Mouse (Mus musculus) frontal cortex, postnatal 14 days (tissue): ENCODE data around the gene Dmbt1.
"Not testable (repeated sequence)": the region's sequence is repeated elsewhere in the genome, so short reads cannot be mapped to it uniquely, and the experiment has no call there.

Experiments used
- DNase-seq, 2 experiments: peaks; one replicate each; pipeline ENCODE4 v3.0.0; 2022; ENCODE audit warnings: low spot score in 2 of 2

The Dmbt1 gene

DNA sequence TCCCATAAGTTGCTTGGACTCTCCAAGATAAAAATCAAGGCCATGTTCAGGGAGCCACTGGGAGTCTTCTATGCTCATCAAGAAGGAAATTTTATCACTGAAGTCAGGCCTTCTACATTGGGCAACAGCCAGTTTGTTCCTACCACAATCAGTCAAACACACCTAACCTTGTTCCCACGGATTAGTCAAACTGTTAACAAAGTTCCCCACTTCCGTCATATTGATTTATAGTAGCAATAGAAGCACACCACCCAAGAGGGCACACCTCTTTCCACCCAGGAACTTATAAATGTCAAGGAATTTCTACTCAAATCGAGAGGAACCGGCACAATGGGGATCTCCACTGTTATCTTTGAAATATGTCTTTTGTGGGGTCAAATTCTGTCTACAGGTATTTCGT is at the start of gene Dmbt1:
Dmbt1 (plus strand) TSS at position 299 of the 400 bp plus-strand sequence.
- DNase-seq: no peak

DNA sequence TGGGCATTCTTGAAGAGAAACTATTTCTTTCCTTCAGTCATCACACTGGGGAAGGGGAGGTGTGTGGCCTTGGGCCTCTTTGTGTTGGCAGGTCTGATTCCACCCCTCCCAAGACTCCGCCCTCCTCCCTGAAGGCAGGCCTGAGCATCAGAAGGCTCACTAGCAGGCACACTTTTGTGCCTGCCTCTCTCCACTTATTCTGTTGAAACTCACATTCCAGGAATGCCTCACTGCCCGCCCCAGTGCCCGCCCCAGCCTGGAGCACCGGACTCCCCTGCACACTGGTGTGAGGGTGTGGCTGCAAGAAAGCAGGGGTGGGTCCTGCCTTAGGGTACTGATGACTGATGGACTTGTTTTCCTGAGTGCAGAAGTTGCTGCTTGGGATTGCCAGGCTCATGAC is 49.5 kb upstream of the Dmbt1 start:
- DNase-seq: no peak

DNA sequence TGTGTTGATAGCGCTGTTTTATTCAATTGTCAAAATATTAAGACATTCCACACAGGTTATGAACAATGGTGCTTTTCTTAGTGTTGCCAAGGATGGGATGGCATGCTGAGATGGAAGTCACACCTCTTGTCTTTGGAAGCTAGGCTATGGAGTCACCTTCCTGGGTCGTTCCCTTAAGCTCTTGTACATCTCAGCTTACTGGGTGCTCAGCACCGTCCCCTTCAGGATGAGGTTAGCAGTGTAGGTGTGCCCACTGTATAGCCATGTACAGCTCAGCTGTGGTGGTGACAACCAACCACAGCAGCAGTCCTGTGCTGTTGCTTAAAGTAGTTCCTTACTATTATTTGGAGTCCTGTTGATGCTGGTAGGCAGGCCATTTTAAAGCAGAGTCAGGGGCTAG is 49.0 kb upstream of the Dmbt1 start:
- no peak for DNase-seq

DNA sequence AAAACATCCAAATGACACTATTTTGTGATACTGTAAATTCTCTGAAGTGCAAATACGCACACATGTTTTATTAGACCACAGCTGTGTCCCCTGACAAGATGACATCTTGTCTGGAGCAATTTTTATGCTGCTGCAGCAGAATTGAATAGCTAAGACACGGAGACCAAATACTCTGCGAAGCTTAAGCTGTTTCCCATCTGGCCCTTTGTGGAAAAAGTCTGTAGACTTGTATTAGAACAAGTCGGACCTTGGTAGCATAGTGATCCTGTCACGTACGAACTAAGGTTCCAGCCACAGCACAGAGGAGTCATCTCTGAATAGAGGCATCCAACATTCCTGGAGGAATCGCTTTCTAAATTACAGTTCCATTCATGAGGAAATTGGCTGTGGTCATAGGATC is 47.6 kb upstream of the Dmbt1 start:
- DNase-seq: no peak

DNA sequence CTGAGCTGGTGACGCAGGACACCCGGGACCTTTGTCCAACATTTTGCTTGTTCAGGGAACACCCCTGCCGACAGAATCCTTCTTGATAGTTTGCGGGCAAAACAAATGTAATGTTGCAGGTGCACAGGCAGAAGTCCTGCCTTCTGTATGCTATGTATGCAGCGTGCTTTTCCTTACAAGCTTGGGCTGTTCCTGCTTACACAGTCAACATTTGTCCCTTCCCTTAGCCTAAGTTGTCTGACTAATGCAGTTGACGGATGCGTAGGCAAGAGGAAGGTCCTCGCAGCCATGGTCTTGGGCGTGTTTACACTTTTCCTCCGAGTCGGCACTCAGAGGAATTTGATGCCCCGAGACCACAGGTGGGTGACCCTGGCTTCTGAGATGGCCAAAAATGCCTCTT is 46.7 kb upstream of the Dmbt1 start:
- DNase-seq: no peak

DNA sequence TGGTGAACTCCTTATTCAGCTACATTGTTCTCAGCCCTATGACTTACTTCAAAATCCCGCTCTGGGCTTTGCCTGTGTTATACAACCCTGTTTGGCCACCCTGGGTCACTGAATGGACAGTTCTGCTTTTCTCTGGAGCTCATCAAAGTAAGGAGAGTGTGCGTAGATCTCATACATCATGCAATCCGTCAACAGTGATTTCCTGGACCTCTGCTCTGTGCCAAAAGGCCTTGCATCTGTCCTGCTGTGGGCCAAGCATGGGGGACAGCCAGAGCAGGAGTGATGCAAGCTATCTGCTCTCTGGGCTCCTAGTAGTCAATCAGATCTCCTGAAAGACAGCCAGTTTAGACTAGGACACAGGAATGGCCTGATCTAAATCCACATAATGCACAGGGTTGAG is 46.1 kb upstream of the Dmbt1 start:
- DNase-seq: no peak

DNA sequence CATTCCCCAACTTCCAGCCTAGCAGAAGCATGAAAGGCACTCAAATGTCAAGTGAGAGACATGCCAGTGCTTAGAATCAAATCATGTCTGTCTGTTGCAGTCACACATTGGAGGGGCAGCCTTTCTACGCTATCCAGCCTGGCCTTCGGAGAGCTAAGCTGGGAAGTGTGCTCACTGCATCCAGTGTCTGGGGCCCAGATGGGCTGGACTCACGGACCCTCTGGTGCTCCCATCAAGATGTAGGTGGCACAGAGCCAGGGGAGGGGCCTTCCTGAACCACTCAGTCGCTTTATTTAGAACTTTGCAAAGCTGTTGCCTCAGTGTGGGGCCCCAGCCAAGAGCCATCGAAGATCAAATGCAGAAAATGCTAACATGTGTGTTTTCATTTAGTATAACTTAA is 43.7 kb upstream of the Dmbt1 start:
- no peak for DNase-seq

DNA sequence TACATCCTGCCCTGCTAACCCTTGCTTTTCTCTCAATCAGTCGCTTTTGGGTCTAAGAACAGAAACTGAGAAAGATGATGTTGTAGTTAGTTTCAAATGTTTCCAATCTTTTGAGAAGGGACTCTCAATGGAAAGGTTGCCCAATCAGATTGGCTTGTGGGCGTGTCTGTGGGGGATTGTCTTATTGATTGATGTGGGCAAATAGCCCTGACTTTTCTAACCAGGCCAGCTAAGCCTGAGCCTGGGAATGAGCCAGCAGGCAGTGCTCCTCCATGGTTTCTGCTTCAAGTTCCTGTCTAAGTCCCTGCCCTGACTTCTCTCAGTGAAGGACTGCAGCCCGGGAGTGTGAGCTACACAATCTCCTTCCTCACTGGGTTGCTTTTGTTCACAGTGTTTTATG is 42.5 kb upstream of the Dmbt1 start:
- DNase-seq: no peak

DNA sequence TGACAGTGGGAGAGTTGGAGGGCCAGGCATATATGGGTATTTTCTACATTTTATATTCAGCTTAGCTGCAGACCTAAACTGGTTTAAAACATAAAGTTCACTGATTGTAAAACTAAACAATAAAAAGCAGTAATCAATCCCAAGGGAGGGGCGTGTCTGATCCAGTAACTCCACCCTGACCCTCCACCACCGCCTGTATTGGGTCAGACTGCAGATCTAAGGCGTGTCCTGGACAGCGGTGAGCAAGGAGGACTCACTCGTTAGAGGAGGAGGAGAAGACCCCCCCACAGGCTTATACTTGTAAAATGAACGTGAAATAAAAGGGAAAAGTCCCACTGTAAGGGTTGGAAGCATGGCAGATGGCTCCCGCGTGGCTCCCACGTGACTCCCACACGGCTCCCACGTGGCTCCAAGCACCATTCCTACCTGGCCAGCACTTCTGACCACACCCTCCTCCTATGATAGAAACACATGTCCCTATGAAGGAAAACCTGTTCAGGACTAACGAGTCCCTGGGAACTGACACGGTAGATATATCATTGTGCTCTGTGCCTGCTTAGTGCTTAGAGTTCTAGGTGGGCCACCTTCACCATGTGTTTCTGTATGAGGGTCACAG is 40.6 kb upstream of the Dmbt1 start:
- no peak for DNase-seq

DNA sequence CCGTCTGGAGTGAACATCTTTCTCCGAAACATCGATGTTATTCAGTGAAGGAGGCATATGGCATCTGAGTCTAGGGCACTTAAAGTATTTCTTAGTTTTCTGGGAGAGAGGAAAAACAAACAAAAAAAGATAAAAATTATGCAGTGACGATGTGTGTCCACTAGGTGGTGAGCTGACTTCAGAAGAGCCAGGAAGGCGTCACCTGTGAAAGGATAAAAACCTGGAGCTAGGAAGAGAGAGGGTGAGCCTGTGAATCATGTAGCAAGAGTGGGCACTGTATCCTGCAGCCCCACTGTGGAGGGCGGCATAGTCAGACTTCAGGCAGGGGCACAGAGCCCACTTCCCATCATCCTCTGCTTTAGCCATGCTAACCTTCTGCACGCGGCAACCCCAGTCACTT is 37.9 kb upstream of the Dmbt1 start:
- DNase-seq: no peak

DNA sequence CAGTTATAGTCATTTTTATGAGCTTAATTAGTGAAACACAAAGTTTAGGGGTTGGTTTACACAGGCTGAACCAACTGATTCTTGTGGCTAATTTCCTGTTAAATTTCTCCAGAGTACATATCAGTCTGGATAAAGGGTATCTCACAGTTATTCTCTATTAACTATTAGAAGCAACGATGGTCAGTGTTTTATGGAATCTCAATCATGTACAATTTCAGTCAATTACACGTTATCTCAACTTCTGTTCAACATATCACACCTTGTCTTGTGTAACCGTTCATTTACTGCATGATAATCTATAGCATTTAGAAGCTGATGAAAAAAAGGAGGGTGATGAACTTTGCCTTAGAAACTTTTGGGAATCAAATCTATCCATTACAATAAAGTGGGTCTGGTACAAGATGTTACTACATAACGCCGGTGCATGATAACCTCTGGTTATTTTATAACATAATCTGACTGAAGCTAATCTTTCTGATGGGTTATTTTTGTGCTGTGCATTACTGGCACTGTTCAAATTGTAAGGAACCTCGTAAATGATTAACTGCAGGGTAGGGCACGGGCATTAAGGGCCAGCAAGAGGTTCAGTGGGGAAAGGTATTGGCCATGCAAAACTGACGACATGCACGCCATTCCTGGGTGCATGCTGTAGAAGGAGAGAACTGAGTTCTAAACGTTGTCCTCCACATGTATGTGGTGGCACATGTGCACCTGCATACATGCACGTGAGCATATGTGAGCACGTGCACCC is 29.7 kb upstream of the Dmbt1 start:
- no peak for DNase-seq

DNA sequence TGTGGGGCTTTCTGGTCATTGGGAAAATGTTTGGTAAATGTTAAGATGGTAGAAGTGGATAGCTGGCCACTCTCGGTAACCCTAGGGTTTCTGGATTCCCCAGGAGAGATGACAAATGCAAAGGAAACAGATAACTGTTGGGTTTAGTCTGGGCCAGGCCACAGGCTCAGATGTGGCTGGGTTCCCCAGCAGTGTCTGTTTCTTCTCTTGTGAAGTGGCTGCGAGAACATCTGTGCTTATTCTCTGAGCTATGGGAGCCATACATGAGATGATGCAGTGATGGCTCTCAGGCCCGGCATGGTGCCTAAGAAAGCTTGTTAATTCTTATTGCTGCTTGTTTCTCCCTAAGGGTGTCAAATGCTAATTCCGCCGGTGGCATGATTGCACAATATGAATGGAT is 27.8 kb upstream of the Dmbt1 start:
- no peak for DNase-seq

DNA sequence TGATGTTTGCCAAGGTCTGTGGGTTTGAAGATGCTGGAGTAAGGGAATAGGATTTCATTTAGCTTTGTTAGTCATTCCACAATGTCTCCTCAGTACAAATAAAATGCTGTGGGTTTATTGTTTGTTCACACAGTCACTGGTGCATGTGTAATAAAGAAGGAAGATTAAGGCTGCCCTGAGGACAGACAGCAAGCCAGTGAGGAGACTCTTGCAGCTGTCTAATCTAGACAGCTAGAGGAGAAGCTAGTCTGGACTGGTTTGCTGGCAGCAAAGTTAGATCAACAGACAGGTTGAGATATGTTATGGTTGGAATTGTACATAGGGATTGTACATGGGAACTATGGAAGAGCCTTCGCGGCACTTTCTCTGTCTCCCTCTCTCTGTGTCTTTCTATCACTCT is 24.6 kb upstream of the Dmbt1 start:
- no peak for DNase-seq

DNA sequence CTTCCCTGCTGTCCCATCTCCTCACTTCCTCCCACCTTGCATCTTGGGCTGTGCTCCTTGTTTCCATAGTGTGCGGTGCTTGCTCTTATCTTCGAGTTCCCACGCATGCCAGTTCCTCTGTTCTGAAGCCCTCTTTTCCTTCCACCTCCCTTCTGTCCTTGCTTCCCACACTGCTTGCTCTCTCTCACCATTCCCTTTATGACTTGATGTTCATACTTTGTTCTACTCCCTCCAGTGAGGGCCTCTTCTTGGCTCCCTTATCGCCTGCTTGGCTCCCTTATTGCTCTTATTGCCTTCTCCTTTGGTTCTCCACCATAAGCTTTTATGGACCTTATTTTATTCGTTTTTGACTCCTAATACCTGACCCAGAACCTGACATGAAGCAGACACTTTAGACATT is 22.7 kb upstream of the Dmbt1 start:
- no peak for DNase-seq

DNA sequence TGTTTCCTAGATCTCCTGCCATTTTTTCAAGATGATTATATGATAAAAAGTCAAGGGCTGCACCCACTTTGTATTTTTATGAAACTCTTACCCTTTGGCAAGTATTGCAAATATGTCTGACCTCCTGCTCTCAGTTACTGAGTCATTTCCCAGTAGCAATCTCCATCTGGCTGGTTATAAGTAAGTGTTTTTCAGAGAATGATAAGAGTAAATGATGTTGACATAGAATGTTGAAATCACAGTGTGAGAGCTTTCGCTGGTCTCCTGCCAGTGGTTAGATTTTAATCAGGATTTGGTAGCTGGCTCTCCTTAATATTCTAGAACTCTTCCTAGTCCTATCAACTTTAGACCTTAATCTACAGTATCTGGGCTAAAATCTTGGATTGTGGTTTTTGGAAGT is 20.0 kb upstream of the Dmbt1 start:
- no peak for DNase-seq

DNA sequence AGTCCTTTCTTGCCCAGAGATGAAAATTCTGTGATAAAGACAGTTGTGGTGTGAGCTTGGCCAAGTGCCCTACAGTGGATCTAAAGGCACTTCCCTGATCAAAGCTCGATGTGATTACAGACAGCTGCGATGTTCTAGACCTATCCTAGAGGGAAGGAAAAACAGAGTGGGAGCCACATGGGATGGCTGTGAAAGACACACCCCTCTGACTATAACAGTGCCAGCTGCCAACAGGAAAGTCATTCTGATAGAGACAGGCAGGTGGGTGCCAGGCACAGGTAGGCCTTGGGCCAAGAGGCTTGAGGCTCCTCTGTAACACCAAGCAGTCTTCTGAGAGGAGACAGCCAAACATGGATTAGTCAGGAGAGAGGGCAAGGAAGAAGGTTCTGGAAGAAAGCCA is 12.7 kb upstream of the Dmbt1 start:
- DNase-seq: no peak

DNA sequence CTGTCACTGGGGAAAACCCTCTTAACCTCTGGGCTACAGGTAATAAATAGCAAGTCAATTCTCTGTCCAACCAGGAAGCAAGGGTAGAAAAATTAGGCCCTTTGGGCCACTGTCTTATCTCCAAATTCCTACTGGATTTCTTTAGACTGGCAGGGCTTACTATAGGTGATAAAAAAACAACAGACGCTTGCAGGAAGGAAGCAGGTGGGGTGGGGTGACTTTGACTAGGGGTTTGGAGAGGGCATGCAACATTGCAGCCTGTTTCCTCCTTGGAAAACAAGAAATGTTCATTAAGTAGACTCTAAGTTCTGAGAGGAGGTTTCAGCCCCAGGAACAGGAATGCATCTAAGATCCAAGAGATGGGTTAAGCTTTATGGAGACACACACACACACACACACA is 7.0 kb upstream of the Dmbt1 start:
- no peak for DNase-seq

DNA sequence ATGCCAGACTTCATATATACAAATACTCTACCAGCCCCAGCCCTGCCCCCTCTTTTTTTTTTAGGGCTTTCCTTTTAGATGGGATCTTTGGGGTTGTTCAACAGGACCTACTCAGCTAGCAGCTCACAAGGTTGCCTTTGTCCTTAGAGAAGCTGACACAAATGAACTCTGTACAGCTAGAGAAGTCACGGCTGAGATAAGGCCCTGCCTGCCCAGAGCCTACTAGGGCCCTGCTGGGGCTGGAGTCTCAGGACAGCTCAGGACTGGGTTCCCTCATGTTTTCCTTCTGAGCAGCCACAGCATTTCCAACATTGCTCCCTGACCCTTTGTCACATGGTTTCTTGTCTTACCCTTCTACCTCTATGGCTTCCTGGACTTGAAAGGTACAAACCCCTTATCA is 4.3 kb upstream of the Dmbt1 start:
- DNase-seq: no peak

DNA sequence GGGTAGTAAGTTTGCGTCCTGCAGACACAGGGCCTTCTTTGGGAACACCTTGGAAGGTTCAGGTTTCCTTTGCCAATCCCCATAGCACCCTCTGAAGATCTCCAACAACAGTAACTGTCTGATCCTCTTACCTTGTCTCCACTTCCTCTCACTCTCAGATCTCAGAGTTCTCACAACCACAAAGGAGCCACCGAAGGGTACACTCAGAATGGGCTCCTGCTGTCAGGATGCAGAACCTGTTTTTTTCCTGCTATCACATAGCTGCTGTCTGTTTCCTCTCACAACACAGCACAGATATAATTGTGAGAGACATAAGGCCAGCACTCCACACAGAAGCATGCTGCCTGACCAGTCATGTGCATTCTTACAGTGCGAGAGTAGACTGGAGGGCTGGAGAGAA is 4.5 kb downstream of the Dmbt1 start:
- no peak for DNase-seq

DNA sequence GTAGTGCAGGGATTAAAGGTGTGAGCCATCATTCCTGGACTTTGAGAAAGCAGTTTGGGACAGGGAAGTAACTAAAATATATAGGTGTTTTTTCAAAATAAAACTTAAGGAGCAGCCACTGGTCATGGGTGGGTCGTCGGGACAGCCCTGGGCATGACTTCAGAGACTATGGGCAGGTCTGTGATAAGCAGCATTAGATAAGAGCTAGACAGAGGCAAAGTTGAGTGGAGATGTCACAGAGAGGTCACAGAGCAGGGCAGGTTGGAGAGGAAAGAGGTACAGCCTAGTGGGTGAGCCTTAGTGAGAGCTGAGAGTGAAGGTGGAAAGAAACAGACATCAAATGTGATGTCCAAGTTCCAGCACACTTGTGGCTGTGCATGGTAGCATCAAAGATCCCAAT is 5.2 kb downstream of the Dmbt1 start:
- DNase-seq: no peak

DNA sequence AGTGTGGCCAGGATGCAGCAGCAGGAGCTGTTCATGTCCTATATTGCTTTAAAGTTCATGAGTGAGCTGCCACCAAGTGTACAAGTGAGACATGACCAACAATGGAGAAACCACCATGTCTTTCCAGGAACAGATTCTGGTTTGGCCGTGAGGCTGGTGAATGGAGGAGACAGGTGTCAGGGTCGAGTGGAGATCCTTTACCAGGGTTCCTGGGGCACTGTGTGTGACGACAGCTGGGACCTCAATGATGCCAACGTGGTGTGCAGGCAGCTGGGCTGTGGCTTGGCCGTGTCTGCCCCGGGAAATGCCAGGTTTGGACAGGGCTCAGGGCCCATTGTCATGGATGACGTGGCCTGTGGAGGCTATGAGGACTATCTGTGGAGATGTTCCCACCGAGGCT is 8.9 kb downstream of the Dmbt1 start:
- not testable (repeated sequence) for DNase-seq

DNA sequence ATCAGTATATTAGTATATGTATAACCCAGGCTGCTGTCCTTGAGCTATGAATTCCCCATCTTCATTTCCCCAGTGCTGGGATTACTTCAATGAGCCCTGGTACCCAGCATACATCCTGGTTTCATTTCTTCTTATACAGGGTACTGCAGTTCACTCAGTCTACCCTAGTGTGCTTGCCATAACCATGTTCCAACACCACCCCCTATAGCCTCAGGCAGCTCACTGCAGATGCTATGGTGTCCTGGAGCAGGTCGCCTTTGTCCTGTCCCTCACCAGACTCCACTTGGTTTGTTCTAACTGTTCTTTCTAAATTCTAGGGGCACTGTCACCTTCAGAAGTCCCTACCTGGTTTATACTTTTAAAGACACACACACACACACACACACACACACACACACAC is 10.8 kb downstream of the Dmbt1 start:
- no peak for DNase-seq

DNA sequence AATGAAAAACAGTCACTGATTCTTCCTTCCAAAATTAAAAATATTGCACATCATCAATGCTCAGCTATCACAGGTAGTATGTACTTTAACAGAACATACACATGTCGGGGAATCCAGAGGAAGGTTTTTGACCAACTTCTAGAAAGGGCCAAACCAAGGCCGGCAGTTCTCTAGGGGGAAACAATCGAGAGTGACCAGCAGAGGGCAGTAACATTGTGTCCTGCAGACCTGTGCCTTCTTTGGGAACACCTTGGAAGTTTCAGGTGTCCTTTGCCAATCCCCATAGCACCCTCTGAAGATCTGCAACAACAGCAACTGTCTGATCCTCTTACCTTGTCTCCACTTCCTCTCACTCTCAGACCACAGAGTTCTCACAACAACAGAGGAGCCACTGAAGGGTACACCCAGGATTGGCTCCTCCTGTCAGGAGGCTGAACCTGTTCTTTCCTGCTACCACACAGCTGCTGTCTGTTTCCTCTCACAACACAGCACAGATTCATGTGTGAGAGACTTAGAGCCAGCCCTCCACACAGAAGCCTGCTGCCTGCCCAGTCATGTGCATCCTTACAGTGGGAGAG is 13.5 kb downstream of the Dmbt1 start:
- DNase-seq: not testable (repeated sequence)

DNA sequence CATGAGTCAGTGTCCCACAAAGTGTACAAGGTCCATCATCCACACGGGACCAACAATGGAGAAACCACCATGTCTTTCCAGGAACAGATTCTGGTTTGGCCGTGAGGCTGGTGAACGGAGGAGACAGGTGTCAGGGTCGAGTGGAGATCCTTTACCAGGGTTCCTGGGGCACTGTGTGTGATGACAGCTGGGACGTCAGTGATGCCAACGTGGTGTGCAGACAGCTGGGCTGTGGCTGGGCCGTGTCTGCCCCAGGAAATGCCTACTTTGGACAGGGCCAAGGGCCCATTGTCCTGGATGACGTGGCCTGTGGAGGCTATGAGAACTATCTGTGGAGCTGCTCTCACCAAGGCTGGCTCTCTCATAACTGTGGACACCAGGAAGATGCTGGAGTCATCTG is 18.0 kb downstream of the Dmbt1 start:
- not testable (repeated sequence) for DNase-seq
